Mouse (Mus musculus) MEL (cell line): ENCODE data around the gene Terf2ip. TPM values are rescaled to one million over a fixed set of nuclear protein-coding genes. Genes with fewer than 3 reads are reported as not detected.

Source experiments
- BHLHE40 ChIP-seq: IDR thresholded peaks from 2 replicates; pipeline ENCODE4 v1.6.1; 2012; ENCODE audit warnings: low read depth, mild to moderate bottlenecking, inconsistent platforms, low read length, improper control_type of control experiment, borderline replicate concordance
- CTCF ChIP-seq, 3 experiments: IDR thresholded peaks in 2 of 3; conservative IDR thresholded peaks in 1 of 3; 2 replicates each; pipeline ENCODE4 v1.5.1; 2011 to 2012; ENCODE audit warnings: low read length in 3 of 3, low read depth in 2 of 3, mild to moderate bottlenecking in 2 of 3, improper control_type of control experiment in 1 of 3, inconsistent platforms in 1 of 3, mixed read lengths in 1 of 3, moderate library complexity in 1 of 3; ENCODE audit not compliant: control insufficient read depth in 1 of 3, insufficient read depth in 1 of 3, poor library complexity in 1 of 3, severe bottlenecking in 1 of 3
- ETS1 ChIP-seq: IDR thresholded peaks from 2 replicates; pipeline ENCODE4 v1.6.1; 2012; ENCODE audit warnings: low read depth, mild to moderate bottlenecking, inconsistent platforms, low read length, improper control_type of control experiment, moderate library complexity
- MYB ChIP-seq: IDR thresholded peaks from 2 replicates; pipeline ENCODE4 v1.6.1; 2011; ENCODE audit warnings: mild to moderate bottlenecking, low read depth, low read length, improper control_type of control experiment
- SMC3 ChIP-seq: IDR thresholded peaks from 2 replicates; pipeline ENCODE4 v1.6.1; 2011; ENCODE audit warnings: low read depth, low read length, improper control_type of control experiment
- ZKSCAN1 ChIP-seq: IDR thresholded peaks from 2 replicates; pipeline ENCODE4 v1.6.1; 2012; ENCODE audit warnings: low read depth, mild to moderate bottlenecking, inconsistent platforms, low read length, improper control_type of control experiment, moderate library complexity
- polyA plus RNA-seq, 2 experiments: library from polyadenylated mRNA; stranded (reverse) in 1 of 2; unstranded in 1 of 2; fragments of >175 nt in 1 of 2; fragments of >200 nt in 1 of 2; gene quantifications; 2 replicates each; pipeline versions ENCODE4 v1.2.1 to v1.2.4; 2012; ENCODE audit warnings: low replicate concordance in 2 of 2, low read depth in 1 of 2; ENCODE audit not compliant: insufficient read length in 2 of 2, insufficient read depth in 1 of 2, missing spikeins in 1 of 2
- total RNA-seq: library from RNA; depleted of rRNA; stranded (reverse); fragments of 300-350 nt; gene quantifications from 2 replicates; pipeline ENCODE4 v1.2.3, GENCODE M21; 2012; rRNA removed

The Terf2ip gene
- total and polyA plus RNA-seq, 3 experiments, result 12.5 to 15.1 TPM; not detected in 1

DNA sequence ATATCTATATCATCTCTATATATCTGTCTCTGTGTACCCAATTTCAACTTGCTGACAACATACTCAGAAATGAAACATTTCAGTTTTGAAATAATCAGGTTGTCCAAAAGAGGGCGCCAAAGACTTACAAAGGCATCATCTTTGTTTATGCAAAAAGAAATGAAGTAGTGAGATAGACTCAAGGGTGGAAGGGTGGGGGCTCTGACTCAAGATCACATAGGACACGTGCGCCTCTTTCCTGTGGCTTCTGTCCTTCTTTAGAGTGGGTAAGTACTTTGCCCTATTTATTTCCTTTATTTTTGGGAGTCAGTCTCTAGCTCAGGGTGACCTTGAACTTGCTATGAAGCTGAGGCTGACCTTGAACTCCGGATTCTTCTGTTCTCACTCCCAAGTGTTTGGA is 50.2 kb downstream of the Terf2ip start (continued):
- no peak for TF ChIP-seq ETS1
- peak; percentile 43; the same call in 1 of the 2 replicates for TF ChIP-seq BHLHE40
- no peak for TF ChIP-seq ZKSCAN1
- no peak for TF ChIP-seq MYB
- TF ChIP-seq SMC3, result peak; percentile 76
- peak in 2 of 3 experiments; percentile 68 to 88; a peak in 4 of 6 replicates for TF ChIP-seq CTCF (IDR thresholded peaks at IDR 0.05 in 2 of 3, conservative IDR thresholded peaks at IDR 0.05 in 1 of 3; ENCODE audit: control insufficient read depth in 1 of 3, insufficient read depth in 1 of 3, low read depth in 2 of 3, low read length in 3 of 3, poor library complexity in 1 of 3, severe bottlenecking in 1 of 3)

Other genes with a start within 250 kb of the Terf2ip start
- gene Cfdp1, start 157.1 kb upstream of the Terf2ip start, total RNA-seq, result 168 and 185 TPM in 2 replicates
- 100 to 1,000 TPM in 1 of 2 experiments, not detected in 1; 214 TPM for gene Cfdp1, start 157.1 kb upstream of the Terf2ip start, polyA plus RNA-seq
- gene Tmem170, start 134.6 kb upstream of the Terf2ip start, total RNA-seq, result 2.8 and 2.9 TPM in 2 replicates
- gene Tmem170, start 134.6 kb upstream of the Terf2ip start, polyA plus RNA-seq, result 1 to 10 TPM in 1 of 2 experiments, not detected in 1; 4.6 TPM
- gene Chst5, start 101.0 kb upstream of the Terf2ip start, total RNA-seq, result not detected in 2 replicates
- gene Chst5, start 101.0 kb upstream of the Terf2ip start, polyA plus RNA-seq, result not detected
- 0.85 and 0.95 TPM in 2 replicates for gene Tmem231, start 77.5 kb upstream of the Terf2ip start, total RNA-seq
- gene Tmem231, start 77.5 kb upstream of the Terf2ip start, polyA plus RNA-seq, result 1 to 10 TPM in 1 of 2 experiments, not detected in 1; 2.5 TPM
- gene Gabarapl2, start 70.7 kb upstream of the Terf2ip start, total RNA-seq, result 18.4 and 21.6 TPM in 2 replicates
- gene Gabarapl2, start 70.7 kb upstream of the Terf2ip start, polyA plus RNA-seq, result 10 to 100 TPM in 1 of 2 experiments, not detected in 1; 22.5 TPM
- gene Adat1, start 19.1 kb upstream of the Terf2ip start, total RNA-seq, result 6.4 and 8.3 TPM in 2 replicates
- 1 to 10 TPM in 1 of 2 experiments, not detected in 1; 9.3 TPM for gene Adat1, start 19.1 kb upstream of the Terf2ip start, polyA plus RNA-seq
- 295 and 302 TPM in 2 replicates for gene Kars, start 75 bp upstream of the Terf2ip start, total RNA-seq
- gene Kars, start 75 bp upstream of the Terf2ip start, polyA plus RNA-seq, result 100 to 1,000 TPM; 355 to 642 TPM
- 0.10 and 0.19 TPM in 2 replicates for gene Gm6793, start 3.6 kb downstream of the Terf2ip start, total RNA-seq
- gene Gm6793, start 3.6 kb downstream of the Terf2ip start, polyA plus RNA-seq, result under 1 TPM in 1 of 2 experiments, not detected in 1; 0.46 TPM